Mouse (Mus musculus) left cerebral cortex, postnatal 14 days (tissue): Measurements from ENCODE around the gene St14. TPM values are rescaled to one million over a fixed set of nuclear protein-coding genes. Genes with fewer than 3 reads are reported as not detected.
"Not testable (repeated sequence)": the region's sequence is repeated elsewhere in the genome, so short reads cannot be mapped to it uniquely, and the experiment has no call there.

ENCODE experiments used
- DNase-seq, 2 experiments: peaks; one replicate each; pipeline ENCODE4 v3.0.0; 2021 to 2022; ENCODE audit warnings: low spot score in 2 of 2, mixed read lengths in 1 of 2
- intact Hi-C: fragments of 180-260 bp; cut with DNase I; formaldehyde crosslinking; loops from one replicate; pipeline ENCODE4 v1.15.1; 2025
- total RNA-seq, 2 experiments: library from RNA; stranded (reverse); gene quantifications; 2 replicates each; pipeline ENCODE4 v1.2.3; 2021

St14 gene
- total RNA-seq, 2 experiments from 2014 or later, result 0.19 to 0.68 TPM

DNA sequence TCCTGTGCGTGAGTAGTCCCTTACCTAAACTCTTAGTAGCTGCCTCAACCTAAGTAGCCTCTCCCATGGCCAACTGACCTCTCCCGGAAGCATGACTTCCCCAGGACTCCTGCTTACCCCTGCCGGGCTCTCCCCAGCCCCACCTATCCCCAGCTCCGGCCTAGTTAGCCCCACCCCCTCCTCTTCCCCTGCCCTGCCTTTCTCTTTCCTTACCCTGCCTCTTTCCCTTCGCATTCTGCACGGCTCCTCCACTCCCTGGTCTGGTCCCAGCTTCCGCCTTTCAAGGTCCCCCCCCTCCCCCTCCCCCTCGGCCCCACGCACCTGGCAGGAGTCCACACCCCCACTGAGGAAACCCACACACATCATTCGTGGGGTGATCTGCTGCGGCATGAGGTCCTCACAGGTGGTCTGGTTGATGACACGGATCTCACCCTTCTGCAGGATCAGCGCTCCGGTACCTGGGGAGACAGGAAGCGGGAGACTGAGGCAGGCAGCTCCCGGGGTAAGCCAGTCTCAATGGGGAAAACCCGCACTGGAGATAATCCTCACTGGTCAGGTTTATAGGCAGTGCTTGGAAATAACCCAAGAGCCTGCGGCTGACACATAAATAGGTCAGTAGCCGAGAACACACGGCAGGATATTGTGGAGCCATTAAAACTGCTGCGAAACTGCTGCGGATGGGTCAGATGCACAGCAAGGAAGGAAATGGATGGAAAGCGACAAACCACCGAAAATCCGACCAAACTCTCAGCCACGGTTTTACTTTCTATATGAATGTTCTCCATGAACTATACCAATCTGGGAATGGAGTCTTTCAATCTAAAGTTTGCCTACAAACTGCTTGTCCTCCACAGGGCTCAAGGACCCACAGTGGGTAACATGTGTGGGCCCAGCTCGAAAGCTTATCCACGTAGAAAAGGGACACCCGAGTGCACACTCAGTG is 41.3 kb downstream of the St14 start:
- no peak for DNase-seq
- intact Hi-C loops, result no loop called here

DNA sequence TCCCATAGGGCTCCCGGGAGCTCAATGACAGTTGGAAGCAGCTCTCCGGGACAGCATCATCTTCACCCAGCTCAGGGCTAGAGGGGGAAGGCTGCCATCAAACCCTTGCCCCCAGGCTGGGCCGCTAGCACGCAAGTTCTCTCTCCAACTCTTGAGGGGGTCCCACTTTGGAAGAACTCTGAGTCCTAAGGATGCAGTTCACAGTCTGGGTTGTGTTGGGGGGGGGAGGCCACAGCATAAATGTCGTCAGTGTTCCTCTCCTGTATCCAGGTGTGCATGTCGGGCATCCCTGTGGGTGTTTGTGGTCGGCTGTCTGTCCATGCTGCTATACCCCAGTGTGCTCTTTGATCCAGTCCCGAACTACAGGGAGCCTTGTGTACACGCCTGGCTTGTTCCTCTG is 42.1 kb downstream of the St14 start:
- intact Hi-C loops, result loop anchor here (5.0 kb wide), 1 partner anchor 132 kb away; no protein-coding TSS in a partner anchor
- DNase-seq, result no peak

DNA sequence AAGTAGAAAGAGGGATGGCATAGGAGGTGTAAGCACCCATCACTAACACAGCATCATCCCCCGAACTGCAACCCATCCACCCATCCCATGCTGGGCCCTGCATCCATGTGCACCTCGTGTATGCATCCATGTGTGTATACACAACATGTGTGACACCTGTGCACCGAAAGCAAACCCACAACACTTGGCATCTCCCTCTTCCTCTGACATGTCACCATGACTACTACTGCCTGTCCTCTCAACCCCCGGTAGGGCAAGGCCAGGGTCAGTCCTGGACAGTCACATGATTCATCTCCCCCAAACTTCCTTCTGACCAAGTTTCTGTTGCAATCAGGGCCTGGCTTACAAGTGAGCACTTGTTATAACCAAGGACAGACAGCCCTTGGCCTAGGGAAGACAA is 42.8 kb downstream of the St14 start:
- DNase-seq, result no peak
- intact Hi-C loops, result loop anchor here (5.0 kb wide), 1 partner anchor 132 kb away; no protein-coding TSS in a partner anchor

DNA sequence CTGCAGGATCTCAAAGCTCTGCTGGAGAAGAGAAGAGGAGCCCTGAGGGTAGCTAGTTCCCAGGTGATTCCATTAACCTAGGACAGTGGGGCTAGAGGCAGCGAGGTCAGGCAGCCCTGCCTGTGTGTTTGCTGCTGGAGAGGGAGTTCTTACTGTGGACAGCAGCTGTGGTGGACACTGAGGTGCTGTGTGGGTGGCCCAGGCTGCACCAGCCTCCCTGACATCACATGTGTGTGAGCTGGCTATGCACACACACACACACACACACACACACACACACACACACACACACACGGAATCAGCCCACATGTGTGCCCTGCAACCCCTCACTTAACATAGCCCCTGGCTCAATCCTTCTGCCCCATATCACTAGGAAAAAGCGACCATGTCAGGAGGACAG is 43.5 kb downstream of the St14 start:
- intact Hi-C loops, result loop anchor here (5.0 kb wide), 1 partner anchor 131 kb away; no protein-coding TSS in a partner anchor
- DNase-seq, result no peak

DNA sequence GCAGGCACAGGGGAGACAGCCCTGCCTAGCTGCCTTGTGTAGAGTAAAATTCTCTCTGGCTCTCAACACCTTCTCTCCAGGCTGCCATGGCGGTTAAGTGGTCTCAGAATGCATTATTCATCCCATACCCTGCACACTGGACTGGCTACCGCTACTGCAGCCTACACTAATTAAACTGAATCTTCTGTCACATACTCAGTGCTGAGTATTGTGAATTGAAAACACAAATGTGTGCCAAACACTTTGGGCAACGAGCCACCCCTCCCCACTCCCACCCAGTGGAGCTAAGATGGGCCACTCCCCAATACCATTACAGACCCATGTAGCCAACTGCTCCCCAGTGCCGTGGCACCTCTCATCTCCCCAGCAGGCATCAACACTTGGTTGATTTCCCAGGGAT is 44.2 kb downstream of the St14 start:
- DNase-seq, result no peak
- intact Hi-C loops, result loop anchor here (5.0 kb wide), 1 partner anchor 130 kb away; no protein-coding TSS in a partner anchor

DNA sequence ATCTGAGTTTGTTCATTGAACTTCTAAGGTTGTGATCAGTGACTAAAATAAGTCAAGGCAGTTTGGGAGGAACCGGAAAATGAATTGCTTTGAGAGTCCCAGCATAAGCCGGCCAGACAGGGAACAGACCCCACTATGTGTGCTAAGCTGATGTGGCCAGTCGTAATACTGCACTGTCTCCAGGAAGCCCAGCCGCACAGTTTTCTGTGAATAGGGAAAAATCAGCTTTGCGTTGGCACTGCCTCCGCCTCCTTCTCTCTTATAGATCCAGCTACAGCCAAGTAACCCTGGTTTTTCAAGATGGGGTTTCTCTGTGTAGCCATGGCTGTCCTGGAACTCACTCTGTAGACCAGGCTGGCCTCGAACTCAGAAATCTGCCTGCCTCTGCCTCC is 44.9 kb downstream of the St14 start:
- no peak for DNase-seq
- intact Hi-C loops, result loop anchor here (5.0 kb wide), 1 partner anchor 129 kb away; no protein-coding TSS in a partner anchor

DNA sequence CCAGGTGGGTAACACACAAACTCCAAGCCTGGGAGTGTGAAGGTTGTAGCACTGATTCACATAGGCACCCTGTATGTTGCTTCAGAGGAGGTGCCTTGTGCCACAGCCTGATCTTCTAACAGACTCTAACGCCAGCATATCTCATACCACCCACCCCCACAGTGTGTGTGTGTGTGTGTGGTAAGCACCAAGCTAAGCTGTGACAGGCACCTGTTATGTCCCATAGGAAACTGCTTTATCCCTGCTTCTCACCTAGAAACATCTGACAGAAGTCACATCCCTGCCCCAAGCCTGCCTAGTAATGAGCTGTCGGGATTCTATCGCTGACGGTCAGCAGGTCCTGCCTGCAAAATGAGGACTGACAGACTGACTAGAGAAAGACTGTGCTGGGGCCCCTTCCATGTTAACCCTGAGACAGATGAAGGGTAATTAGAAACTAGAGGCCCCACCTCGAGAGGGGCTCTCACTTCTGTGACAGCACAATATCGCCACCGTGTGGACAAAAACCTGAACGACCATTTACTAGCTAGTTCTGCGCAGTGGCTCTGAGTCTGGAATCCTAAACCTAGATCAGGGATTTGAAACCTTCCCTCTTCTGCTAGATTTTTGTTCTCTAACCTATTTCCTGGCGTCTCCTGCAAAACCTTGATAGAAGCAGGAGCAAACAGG is 45.4 kb downstream of the St14 start:
- peak; percentile 80 to 90 for DNase-seq
- intact Hi-C loops, result loop anchor here (5.0 kb wide), 1 partner anchor 129 kb away; no protein-coding TSS in a partner anchor

DNA sequence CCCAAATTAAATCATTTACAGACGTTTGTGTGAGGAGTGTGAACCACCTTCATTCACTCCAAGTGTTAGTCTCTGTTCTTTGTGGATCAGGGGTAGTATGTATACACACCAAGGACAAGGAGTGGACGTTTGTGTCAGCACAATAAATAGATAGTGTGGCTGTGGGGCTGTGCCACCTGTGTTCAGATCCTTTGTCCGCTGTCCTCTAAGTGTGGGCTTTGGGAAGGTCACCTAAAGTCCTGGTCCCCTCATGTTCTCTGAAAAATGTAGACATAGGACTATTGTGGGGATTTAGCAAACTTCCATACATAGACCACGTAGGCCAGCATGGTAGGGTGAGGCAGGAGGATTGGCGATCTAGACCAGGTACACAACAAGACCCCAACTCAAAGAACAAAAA is 46.1 kb downstream of the St14 start:
- intact Hi-C loops, result loop anchor here (5.0 kb wide), 1 partner anchor 128 kb away; no protein-coding TSS in a partner anchor
- no peak for DNase-seq

DNA sequence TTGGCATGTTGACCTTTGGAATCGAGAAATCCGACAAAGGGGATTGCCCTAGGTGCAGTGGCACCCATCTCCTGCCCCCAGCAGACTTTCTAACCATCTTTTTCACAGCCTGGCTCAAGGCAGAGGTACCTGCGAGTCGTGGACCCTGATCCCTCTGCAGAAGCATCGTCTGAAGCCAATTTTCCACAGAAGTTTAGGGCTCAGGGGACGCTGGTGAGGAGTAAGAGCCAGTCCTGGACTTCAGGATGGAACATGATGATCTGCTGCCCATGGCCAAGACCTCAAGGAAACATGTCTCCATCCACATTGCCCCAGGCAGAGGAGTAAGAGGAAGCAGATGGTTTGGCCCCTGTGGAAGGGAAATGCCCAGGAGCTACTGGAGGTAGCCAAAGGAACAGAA is 48.9 kb downstream of the St14 start:
- intact Hi-C loops, result loop anchor here (2.0 to 5.0 kb wide), 3 partner anchors 140 to 635 kb away; partner anchors contain the start of gene Adamts8
- no peak for DNase-seq

DNA sequence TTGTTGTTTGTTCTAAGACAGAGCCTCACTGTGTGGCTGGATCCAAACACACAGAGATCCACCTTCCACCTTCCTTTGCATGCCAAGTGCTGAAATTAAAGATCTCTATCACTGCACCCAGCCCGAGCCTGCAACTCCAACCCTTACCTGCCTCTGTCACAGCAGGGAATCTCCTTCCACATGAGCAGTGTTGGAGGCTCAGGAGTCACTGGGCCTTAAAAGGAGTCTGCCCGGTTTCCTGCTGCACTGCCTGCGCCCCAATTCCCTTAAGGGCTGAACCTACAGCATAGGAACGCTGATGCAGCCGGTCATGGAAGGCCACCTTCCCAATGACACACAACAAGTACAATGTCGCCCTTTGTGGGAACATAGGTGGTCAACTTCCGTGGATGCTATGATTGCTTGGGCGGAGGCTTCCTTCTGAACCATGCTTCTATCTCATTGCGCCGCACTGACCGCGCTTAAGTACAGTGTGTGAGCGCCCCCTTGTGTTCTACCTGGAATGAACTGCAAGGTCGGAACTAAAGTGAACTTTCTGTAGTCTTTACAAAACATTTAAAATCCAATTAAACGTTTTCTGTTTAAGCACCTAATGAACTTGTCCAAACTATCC is 49.5 kb downstream of the St14 start:
- DNase-seq, result peak; percentile 67 to 85
- intact Hi-C loops, result loop anchor here (2.0 to 5.0 kb wide), 3 partner anchors 139 to 635 kb away; partner anchors contain the start of gene Adamts8

DNA sequence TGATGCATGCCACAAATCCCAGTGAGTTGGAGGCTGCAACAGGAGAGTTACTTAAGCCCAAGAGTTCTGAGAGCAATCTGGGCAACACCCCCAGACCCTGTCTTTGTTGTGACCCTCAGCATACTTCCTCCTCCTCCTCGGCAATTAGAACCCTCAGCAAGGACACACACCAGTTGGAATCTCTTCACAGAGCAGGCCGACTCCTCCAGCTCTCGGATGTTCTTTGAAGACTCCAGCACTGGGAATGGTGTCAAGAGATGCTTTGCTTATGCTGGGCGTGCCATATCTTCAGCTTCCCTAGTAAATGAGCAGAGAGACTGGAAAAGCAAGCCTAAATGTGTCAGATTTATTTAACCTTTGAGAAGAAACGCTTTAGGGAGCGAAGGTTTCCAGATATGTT is 50.9 kb downstream of the St14 start:
- intact Hi-C loops, result loop anchor here (5.0 kb wide), 1 partner anchor 633 kb away; no protein-coding TSS in a partner anchor
- no peak for DNase-seq

DNA sequence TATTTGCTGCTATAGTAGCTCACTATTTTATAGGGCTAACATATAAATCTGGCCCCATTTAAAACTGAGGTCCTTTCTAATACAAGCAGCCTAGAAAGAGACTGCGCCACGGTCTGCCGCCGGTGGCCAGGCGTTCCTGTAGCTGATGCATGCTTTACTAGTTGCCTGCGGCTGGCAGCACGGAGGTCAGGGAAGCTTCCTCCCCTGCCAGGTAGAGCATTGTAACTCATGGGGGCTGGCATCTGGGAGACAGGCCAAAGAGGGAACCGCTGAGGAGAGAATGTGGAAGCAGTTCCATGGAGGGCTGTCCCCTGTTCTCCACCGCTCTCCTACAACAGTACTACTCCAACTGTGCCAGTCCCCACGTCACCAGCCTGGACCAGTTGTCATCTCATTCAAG is 56.8 kb downstream of the St14 start:
- intact Hi-C loops, result no loop called here
- no peak for DNase-seq

DNA sequence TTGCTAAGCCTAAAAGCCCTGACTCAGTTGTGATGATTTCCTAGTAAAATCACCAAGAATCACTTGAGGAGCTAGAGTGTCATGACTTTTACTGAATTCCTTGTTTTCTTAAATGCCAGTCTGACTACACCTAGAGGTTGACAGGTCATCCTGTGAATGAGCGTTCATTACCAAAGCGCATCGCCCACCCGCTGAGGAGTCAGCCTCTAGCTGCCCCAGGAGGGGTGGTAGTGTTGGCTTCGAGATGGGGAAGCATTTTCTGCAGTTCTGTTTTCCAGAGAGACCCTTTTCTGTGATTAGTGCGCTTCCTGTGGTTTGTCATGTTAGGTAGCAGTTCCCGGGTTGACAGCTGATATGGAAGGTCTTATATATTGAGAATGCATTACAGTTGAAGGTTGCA is 57.9 kb downstream of the St14 start:
- intact Hi-C loops, result no loop called here
- DNase-seq, result no peak

DNA sequence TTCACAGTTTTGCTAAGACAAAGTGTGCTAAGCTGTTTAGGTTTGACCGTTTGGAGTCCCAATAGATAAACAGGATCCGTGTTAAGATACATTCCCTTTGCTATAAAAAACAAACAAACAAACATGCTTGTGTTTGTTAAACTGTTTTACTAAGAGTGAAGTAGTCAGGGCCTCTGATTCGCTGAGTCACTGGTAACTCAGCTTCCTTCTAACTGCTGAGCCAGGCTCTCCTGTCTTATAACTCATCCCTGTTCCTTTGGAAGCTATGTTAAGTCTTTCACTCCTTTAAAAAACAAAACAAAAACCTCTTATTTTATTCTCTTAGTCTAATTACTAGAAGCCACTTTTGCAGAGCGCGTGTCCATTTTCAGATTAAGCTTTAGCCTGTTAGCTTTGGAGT is 59.4 kb downstream of the St14 start:
- intact Hi-C loops, result no loop called here
- no peak for DNase-seq

DNA sequence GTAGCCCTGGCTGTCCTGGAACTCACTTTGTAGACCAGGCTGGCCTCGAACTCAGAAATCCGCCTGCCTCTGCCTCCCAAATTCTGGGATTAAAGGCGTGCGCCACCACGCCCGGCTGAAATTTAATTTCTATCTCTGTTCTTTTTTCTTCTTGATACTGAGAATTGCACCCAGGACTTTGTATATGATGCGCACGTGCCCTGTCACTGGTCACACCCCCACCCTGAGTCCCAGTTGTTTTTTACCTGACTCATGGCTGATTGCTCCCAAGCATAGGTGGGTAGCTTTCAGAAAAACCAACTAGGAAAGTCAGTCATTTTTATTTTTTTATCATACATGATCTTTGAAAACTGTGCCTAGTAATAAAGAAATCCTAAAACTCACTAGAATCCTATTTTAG is 60.9 kb downstream of the St14 start:
- intact Hi-C loops, result no loop called here
- DNase-seq, result no peak

DNA sequence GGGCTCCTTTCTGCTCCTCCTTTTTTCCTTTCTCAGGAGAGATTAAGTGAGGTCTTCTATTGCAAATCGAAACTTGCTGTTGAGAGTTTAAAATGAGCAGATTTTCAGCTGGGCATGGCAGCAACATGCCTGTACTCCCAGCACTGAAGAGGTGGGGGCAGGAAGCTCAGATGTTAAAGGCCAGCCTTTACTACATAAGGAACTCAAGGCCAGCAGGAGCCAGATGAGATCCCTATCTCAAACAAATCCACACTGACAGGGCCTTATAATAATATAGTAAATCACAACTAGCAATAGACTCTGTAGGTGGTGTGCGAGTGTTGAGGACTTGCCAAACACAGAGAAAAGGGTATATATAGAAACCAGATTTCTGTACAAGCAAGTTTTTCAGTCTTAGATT is 72.9 kb downstream of the St14 start:
- intact Hi-C loops, result no loop called here
- no peak for DNase-seq

DNA sequence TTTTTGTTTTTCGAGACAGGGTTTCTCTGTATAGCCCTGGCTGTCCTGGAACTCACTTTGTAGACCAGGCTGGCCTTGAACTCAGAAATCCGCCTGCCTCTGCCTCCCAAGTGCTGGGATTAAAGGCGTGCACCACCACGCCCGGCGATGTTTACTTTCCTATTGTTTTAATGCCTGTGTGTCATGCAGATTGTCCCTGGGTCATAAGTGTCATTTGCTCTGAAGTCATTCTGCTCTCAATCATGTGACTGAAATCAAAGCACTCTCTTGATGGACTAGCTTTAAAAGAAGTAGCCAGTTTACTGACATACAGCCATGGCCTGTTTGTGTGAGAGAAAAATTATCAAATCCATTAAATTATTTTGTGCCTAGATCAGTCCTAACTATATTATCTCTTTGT is 80.1 kb downstream of the St14 start:
- intact Hi-C loops, result not testable (repeated sequence)

DNA sequence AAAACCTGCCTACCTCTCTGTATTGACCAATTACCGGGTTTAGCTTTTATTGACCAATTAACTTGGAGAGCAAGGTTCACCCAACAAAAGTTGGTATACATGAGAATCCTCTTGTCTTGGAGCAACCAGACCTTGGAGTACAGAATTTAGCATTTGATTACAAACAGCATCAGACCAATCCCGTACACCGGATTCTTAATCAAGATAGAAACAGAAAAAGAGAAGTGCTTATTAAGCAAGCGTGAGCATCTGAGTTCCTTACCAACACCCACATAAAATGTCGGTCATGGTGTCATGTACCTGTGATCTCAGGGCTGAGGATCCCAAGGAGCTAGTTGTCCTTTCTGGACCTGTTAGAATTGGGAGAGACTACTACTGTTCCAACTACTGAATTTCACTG is 81.4 kb downstream of the St14 start:
- DNase-seq, result no peak
- intact Hi-C loops, result no loop called here

More for the DNA sequence above, 80.1 kb downstream of the St14 start:
- not testable (repeated sequence) for DNase-seq
